Mouse (Mus musculus) cortical plate, adult 2 months (tissue): ENCODE data around the gene Lpxn. TPM values are rescaled to one million over a fixed set of nuclear protein-coding genes. Genes with fewer than 3 reads are reported as not detected.

Experiments used
- H3K27ac ChIP-seq: fragments of 200-500 bp; 2 replicates; pipeline ENCODE4 v1.5.1; 2012; ENCODE audit warnings: low read length, control low read depth, inconsistent platforms; ENCODE audit not compliant: insufficient read depth
- H3K4me1 ChIP-seq: fragments of 200-500 bp; 2 replicates; pipeline ENCODE4 v1.6.1; 2011; ENCODE audit warnings: low read length; ENCODE audit not compliant: control insufficient read depth, insufficient read depth
- H3K4me3 ChIP-seq: fragments of 200-500 bp; 2 replicates; pipeline ENCODE4 v1.5.1; 2011; ENCODE audit warnings: mild to moderate bottlenecking, low read length, control low read depth; ENCODE audit not compliant: insufficient read depth
- CTCF ChIP-seq: fragments of 200-500 bp; IDR thresholded peaks from 2 replicates; pipeline ENCODE4 v1.5.1; 2011; ENCODE audit warnings: mild to moderate bottlenecking, control low read depth, low read length; ENCODE audit not compliant: insufficient read depth; ENCODE audit errors: extremely low read depth
- POLR2A ChIP-seq: fragments of 200-500 bp; IDR thresholded peaks from 2 replicates; pipeline ENCODE4 v1.6.1; 2011; ENCODE audit warnings: mild to moderate bottlenecking, low read length, control low read depth; ENCODE audit not compliant: insufficient read depth; ENCODE audit errors: extremely low read depth
- polyA plus RNA-seq: library from polyadenylated mRNA; depleted of rRNA; stranded (reverse); fragments of >200 nt; gene quantifications from 2 replicates; pipeline ENCODE4 v1.2.3, GENCODE M21; 2012

The Lpxn gene
- polyA plus RNA-seq, 1 experiment, result 2.6 TPM

DNA sequence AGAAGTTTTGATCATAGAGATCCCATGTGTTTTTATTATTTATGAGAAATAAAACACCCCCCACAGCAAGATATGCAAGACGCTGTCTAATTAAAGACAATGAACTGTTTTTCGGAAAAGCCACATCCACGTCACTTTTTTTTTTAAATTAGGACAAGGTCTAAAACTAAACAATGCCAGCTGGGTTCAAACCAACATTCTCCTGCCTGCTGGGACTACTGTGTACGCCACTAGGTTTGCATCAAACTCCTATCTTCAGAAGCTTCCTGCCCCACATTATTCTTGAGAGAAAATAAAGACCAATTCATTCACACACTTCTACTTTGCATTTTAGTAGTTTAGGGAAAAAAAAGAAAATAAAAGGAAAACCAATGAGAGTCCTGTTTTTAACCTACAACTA lies 8.3 kb upstream of the Lpxn start:
- TF ChIP-seq POLR2A (no peak), CTCF (no peak)
- Histone ChIP-seq H3K4me3 (no peak overlapping the region), H3K27ac (no peak overlapping the region), H3K4me1 (peaks cover 2% of the 10 kb centered on the region; the same call in 1 of the 2 replicates)

DNA sequence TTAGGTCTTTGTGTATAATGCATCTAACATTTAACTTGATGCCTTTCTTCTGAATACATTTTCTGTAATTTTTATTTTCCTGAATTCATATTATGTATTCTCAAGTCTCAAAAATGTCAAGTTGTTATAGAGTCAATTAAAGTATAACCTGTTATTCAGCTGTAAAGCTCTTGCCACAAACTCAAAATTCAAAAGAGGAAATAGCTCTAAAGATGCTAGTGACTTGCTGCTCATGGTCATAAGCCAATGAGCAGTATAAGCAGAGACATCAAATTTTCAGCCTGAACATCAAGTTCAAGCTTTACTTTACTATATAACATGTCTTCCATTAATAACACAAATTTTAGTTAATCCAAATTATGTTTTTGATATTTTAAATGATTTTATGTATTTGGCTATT lies 3.6 kb upstream of the Lpxn start:
- TF ChIP-seq POLR2A (no peak), CTCF (no peak)
- Histone ChIP-seq H3K4me3 (no peak overlapping the region), H3K4me1 (peaks cover 2% of the 10 kb centered on the region; the same call in 1 of the 2 replicates), H3K27ac (no peak overlapping the region)

DNA sequence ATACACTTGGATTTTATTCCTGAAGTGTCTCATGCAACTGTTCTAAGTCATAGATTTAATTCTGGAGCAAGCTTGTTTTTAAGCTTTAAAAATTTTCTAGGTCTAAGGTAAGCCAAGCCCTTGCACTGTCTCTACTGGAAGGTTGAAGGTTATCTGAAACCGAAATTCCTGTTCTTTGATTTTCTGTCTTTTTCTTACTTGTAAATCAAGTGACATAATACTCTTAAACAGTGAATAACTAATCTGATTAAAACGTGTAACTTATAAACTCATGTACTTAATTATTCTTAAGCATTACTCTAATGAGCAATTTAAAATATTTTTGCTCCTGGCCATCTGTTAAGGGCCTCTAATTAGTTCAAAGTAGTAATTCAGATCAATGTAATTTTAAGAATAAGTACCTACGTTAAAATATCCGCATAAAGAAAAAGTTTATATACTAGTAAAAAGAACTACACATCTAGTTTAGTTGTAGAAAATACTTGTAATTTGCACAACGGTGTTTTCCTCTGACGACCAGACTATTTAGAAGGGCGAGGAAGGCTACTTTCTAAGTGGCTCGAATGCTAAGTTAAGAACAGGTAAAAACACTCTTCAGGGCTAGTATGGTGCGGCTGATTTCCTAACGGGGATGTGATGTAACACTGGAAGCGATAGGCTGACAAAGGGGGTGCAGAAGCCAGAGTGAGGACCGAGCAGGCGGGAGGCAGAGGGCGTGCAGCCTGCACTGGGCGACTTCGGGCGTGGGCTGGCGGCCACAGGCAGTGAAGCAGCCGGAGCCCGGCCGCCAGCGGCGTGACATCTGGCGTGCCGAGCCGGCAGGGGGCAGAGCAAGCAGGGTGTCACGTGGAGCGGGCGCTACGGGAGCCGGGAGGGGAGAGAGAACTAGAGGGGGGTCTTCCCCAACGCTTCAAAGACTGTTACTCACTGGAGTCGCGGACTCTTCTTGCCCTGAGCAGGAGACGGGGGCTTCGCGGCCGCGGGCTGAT lies 1.6 kb upstream of the Lpxn start:
- Histone ChIP-seq H3K27ac (peak overlapping the region; percentile 100), H3K4me3 (peak overlapping the region; percentile 87), H3K4me1 (no peaks in the 10 kb centered on the region; the same call in 1 of the 2 replicates)
- TF ChIP-seq POLR2A, result peak; percentile 50; the same call in 1 of the 2 replicates
- TF ChIP-seq CTCF, result peak; percentile 27; the same call in 1 of the 2 replicates

DNA sequence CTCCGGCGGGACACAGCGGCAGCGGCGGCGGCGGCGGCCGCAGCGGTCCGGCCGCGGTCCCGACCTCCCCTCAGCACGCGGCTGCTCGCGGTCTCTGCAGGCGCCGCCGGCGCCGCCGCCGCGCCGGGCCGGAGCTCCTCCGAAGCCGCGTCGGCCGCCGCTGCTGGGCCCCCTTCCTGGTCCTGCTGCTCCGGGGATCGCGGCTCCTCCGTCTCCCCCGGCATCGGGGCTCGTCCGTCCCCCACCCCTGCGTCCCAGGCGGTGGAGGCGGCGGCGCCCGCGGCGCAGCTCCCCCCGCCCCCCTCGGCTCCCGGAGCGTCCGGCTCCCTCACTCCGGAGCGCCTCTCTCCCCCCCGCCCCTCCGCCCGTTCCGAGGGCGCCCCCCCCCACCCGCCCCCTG lies 883 bp upstream of the Lpxn start:
- Histone ChIP-seq H3K4me3 (peak overlapping the region; percentile 87), H3K27ac (peak overlapping the region; percentile 100), H3K4me1 (no peaks in the 10 kb centered on the region; the same call in 1 of the 2 replicates)
- TF ChIP-seq POLR2A, result no peak
- TF ChIP-seq CTCF, result no peak

DNA sequence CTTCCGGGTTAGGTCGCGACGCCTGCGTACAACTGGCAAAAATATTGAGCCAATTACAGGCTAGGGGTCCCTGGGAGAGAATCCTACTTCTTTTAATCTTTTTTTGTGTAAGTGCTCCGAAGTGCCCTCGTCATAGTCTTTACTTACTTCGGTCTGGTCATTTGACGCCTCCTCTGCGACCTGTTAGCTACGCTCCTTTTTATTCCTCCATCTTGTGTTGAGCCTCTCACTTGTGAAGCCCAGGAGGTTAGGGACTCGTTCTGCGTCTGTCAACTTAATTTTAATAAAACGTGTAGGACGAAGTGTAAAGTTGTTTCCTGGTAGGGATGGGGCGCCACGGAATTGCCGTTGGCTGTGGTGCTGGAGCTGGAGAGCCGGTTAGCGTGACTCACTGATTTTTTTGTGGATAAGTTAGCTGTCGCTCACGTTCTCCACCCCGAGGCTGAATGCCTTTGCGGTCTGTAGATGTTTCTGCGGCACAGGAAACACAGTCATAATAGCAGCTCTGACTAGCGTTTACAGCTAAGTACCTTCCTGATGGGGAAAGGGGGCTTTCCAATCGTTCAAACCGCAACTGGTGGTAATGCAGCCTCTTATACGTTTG lies 437 bp downstream of the Lpxn start:
- H3K4me3 ChIP-seq, result peak overlapping the region; percentile 87
- 0 out of 2 replicates have a peak, but pooled peaks cover 1% of the 10 kb centered on the region for H3K4me1 ChIP-seq
- TF ChIP-seq POLR2A (0 out of 2 replicates have a peak, but pooled peaks have one; percentile 51), CTCF (no peak)
- H3K27ac ChIP-seq, result peak overlapping the region; percentile 92

DNA sequence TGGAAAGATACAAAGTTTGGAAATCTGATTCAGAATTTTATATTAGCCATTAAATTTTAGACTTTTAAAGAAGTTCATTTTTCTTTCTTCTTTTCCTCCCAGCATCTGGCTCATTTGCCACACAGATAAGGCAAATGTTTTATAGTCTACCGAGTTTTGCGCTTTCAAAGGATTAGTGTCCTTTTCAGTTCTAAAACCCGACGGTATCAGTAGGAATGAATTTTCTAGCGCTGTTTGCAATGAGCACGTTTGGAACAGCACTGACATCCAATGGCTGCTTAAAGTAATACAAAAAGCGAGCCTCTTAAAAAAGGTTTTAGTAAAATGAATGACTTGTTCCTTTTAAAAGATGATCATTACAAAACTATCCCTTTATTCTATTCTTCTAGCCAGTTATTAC lies 1.1 kb downstream of the Lpxn start:
- Histone ChIP-seq H3K27ac (peak overlapping the region; percentile 92; the same call in 1 of the 2 replicates), H3K4me3 (peak overlapping the region; percentile 87), H3K4me1 (0 out of 2 replicates have a peak, but pooled peaks cover 1% of the 10 kb centered on the region)
- no peak for TF ChIP-seq POLR2A
- peak; percentile 42; the same call in 1 of the 2 replicates for TF ChIP-seq CTCF

DNA sequence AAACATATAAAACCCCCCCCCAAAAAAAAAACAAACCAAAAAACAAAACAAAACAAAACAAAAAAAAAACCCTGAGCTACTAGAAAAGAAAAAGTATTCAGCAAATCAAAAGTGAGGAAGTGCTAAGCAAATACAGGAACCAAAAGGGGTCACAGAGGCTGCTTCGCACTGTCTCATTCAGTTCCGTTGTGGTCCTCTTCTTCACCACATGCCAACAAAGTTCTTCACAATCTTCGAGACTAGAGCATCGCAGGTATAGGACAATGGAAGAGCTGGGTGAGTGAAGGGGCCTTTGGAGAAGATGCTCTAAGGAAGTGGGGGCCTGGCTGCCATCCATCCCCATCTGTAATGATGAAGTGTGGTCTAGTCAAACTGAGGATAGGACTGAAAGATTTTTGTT lies 2.4 kb downstream of the Lpxn start:
- no peak for TF ChIP-seq POLR2A
- TF ChIP-seq CTCF, result no peak
- Histone ChIP-seq H3K4me3 (no peak overlapping the region), H3K4me1 (0 out of 2 replicates have a peak, but pooled peaks cover 1% of the 10 kb centered on the region), H3K27ac (no peak overlapping the region)

DNA sequence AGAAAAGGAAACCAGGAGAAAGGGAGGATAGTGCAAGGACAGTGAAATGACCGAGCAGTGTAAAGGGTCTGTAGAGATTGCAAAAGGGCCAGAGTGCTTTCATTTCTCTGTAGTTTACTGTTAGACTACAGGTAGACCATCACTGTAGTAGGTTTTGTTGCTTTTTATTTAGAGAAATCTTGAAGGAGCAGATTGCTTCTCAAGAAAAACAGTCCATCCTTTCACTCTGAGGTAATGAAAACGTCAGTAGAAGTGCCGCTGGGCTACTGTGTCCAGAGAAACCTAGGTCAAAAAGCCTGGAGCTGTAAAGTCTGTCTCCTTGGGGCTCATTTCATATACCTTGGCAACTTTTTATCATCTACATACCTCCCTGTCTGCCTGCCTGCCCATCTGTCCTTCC lies 3.1 kb downstream of the Lpxn start:
- Histone ChIP-seq H3K27ac (no peak overlapping the region), H3K4me3 (no peak overlapping the region), H3K4me1 (0 out of 2 replicates have a peak, but pooled peaks cover 1% of the 10 kb centered on the region)
- TF ChIP-seq POLR2A (no peak), CTCF (no peak)

DNA sequence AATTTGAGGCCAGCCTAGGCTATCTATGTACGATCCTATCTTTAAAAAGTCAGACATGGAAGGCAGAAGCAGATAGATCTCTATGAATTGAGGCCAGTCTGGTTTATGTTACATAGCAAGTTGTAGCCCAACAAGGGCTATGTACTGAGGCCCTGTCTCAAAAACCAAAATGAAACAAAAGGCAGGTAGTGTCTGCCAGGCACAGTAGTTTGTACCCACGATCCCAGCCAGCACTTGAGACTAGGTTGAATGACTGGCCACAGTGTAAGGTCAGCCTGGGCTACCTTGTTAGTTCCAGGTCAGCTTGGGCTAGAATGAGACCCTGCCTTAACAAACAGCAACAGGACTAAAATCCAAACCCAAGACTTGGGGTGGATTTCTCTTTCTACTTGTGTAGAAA lies 4.6 kb downstream of the Lpxn start:
- H3K27ac ChIP-seq, result no peak overlapping the region
- H3K4me1 ChIP-seq, result 0 out of 2 replicates have a peak, but pooled peaks cover 1% of the 10 kb centered on the region

More for the DNA sequence above, 4.6 kb downstream of the Lpxn start:
- no peak for TF ChIP-seq CTCF
- TF ChIP-seq POLR2A, result no peak
- H3K4me3 ChIP-seq, result no peak overlapping the region
